Mouse (Mus musculus): Measurements from ENCODE around the gene Pde8a. TPM values are rescaled to one million over a fixed set of nuclear protein-coding genes. Genes with fewer than 3 reads are reported as not detected.
A peak's percentile ranks its signal among the peaks of the same experiment; 100 is the strongest.

Gene Pde8a
- polyA plus RNA-seq, 1 experiment from 2014 or later, result 3.9 TPM

DNA sequence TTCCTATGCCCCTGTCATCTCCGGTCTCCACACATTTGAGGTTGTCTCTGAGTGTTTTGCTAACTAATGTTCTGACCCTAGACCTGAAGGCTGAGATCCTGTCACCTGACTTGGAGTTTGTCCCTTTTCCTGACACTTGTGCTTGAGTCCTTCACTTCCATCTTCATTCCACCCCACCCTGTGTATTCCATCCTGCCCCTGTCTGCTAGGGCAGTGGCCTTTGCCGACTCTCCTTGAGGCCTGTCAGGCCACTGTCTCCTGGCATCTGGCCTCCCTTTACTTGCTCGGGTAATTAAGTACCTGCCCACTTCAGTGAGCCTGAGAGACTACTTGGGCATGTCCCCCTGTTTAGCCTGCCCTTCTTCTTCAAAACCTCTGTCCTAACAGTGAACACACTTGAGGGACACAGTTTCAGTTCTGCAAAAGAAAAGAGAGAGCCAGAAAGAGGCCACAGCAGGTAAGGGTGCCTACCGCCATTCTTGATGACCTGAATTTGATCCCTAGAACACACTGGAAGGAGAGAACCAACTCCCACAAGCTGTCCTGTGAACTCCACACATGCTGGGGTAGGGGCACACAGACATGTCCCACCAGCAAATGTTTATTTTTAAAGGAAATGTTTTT, 22.3 kb downstream of the Pde8a start:
- Histone ChIP-seq H3K9ac (no peak overlapping the region), H3K4me1 (replicated peaks) (no peaks in the 10 kb centered on the region), H3K27me3 (no peaks in the 10 kb centered on the region), H3K36me3 (no peaks in the 10 kb centered on the region), H3K9me3 (replicated peaks) (no peaks in the 10 kb centered on the region), H3K4me2 (no peak overlapping the region), H3K4me3 (no peak overlapping the region), H3K27ac (no peak overlapping the region)
- WGBS, result 67% methylated on average over 4 of the region's 4 CpGs
- no peak for ATAC-seq (replicated peaks; ENCODE audit: insufficient number of reproducible peaks, insufficient read depth, low FRiP score, low read depth)

GRCm38 (mm10) chr7:81243361-81243760, 30.0 kb downstream of the Pde8a start:
- Histone ChIP-seq H3K36me3 (no peaks in the 10 kb centered on the region), H3K9ac (no peak overlapping the region), H3K4me1 (replicated peaks) (no peaks in the 10 kb centered on the region), H3K9me3 (replicated peaks) (no peaks in the 10 kb centered on the region), H3K4me2 (no peak overlapping the region), H3K27ac (no peak overlapping the region), H3K4me3 (no peak overlapping the region), H3K27me3 (no peaks in the 10 kb centered on the region)
- ATAC-seq (replicated peaks; ENCODE audit: insufficient number of reproducible peaks, insufficient read depth, low FRiP score, low read depth), result no peak
- WGBS, result 60% methylated on average over 5 of the region's 5 CpGs

- Histone ChIP-seq H3K4me2 (no peak overlapping the region), H3K27ac (no peak overlapping the region), H3K4me1 (replicated peaks) (no peaks in the 10 kb centered on the region), H3K27me3 (no peaks in the 10 kb centered on the region), H3K4me3 (no peak overlapping the region), H3K9me3 (replicated peaks) (no peaks in the 10 kb centered on the region), H3K36me3 (no peaks in the 10 kb centered on the region), H3K9ac (no peak overlapping the region)
- ATAC-seq (replicated peaks; ENCODE audit: insufficient number of reproducible peaks, insufficient read depth, low FRiP score, low read depth), result no peak
- WGBS, result 80% methylated on average over 3 of the region's 3 CpGs
Measured at GRCm38 (mm10) chr7:81249854-81250279, 36.5 kb downstream of the Pde8a start.

- 78% methylated on average over 6 of the region's 6 CpGs for WGBS
- Histone ChIP-seq H3K27ac (no peak overlapping the region), H3K27me3 (no peaks in the 10 kb centered on the region), H3K4me3 (no peak overlapping the region), H3K9me3 (replicated peaks) (no peaks in the 10 kb centered on the region), H3K9ac (no peak overlapping the region), H3K4me1 (replicated peaks) (no peaks in the 10 kb centered on the region), H3K4me2 (no peak overlapping the region), H3K36me3 (no peaks in the 10 kb centered on the region)
- ATAC-seq (replicated peaks; ENCODE audit: insufficient number of reproducible peaks, insufficient read depth, low FRiP score, low read depth), result no peak
Measured at GRCm38 (mm10) chr7:81250601-81251000, 37.2 kb downstream of the Pde8a start.

- Histone ChIP-seq H3K4me3 (no peak overlapping the region), H3K4me1 (replicated peaks) (no peaks in the 10 kb centered on the region), H3K27ac (no peak overlapping the region), H3K27me3 (no peaks in the 10 kb centered on the region), H3K9me3 (replicated peaks) (no peaks in the 10 kb centered on the region), H3K9ac (no peak overlapping the region), H3K36me3 (no peaks in the 10 kb centered on the region), H3K4me2 (no peak overlapping the region)
- no peak for ATAC-seq (replicated peaks; ENCODE audit: insufficient number of reproducible peaks, insufficient read depth, low FRiP score, low read depth)
- WGBS, result 84% methylated on average over 2 of the region's 2 CpGs
Measured at GRCm38 (mm10) chr7:81251521-81251920, 38.1 kb downstream of the Pde8a start.

DNA sequence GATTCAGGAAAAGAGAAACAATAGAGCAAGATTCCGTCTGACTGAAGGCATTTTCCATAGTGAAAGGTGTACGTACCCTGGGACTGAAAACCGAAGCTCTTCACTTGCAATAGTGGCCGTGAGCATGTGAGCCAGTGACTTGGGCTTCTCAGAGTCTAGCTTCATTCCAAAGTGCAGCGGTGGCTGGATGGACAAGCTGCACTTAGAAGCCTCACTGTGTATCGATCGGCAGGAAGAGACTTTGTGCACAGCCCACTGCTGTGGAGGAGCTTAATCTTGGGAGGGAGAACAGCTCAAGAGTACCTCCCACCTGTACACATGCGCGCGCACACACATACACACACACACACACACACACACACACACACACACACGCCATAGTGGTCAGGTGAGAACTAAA, 39.9 kb downstream of the Pde8a start:
- H3K27ac ChIP-seq, result no peak overlapping the region

GRCm38 (mm10) chr7:81254579-81254978, 41.2 kb downstream of the Pde8a start:
- no peak for ATAC-seq (replicated peaks; ENCODE audit: insufficient number of reproducible peaks, insufficient read depth, low FRiP score, low read depth)
- no peaks in the 10 kb centered on the region for H3K4me1 ChIP-seq (replicated peaks)
- no peaks in the 10 kb centered on the region for H3K27me3 ChIP-seq
- no peak overlapping the region for H3K9ac ChIP-seq
- no peak overlapping the region for H3K4me3 ChIP-seq
- no peaks in the 10 kb centered on the region for H3K9me3 ChIP-seq (replicated peaks)
- H3K4me2 ChIP-seq, result no peak overlapping the region
- H3K36me3 ChIP-seq, result no peaks in the 10 kb centered on the region
- H3K27ac ChIP-seq, result no peak overlapping the region

More for the DNA sequence above, 39.9 kb downstream of the Pde8a start:
- WGBS, result 68% methylated on average over 11 of the region's 11 CpGs
- Histone ChIP-seq H3K4me2 (no peak overlapping the region), H3K9ac (no peak overlapping the region), H3K27me3 (no peaks in the 10 kb centered on the region), H3K4me3 (no peak overlapping the region), H3K36me3 (no peaks in the 10 kb centered on the region), H3K9me3 (replicated peaks) (no peaks in the 10 kb centered on the region), H3K4me1 (replicated peaks) (no peaks in the 10 kb centered on the region)
- no peak for ATAC-seq (replicated peaks; ENCODE audit: insufficient number of reproducible peaks, insufficient read depth, low FRiP score, low read depth)

DNA sequence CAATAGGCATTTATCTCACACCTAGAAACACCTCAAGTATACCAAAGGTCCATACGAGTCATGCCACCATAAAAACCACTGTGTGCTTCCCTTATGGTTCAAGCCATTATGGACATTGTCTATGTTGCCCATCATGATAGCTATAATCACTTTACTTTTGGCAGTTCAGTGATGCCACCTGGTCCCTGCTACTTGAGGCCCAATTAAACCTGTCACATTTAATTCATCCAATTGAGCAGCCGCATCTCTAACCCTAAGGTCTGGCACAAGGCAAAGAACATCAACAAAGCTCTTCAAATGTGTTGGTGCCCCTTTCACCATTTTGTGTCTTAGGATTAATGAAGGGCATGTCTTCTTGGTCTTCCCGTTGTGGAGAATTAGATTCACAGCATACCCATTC, 42.1 kb downstream of the Pde8a start:
- WGBS, result 86% methylated on average over 3 of the region's 3 CpGs
- Histone ChIP-seq H3K4me2 (no peak overlapping the region), H3K36me3 (no peaks in the 10 kb centered on the region), H3K4me1 (replicated peaks) (no peaks in the 10 kb centered on the region), H3K9me3 (replicated peaks) (no peaks in the 10 kb centered on the region), H3K9ac (no peak overlapping the region), H3K27ac (no peak overlapping the region), H3K27me3 (no peaks in the 10 kb centered on the region), H3K4me3 (no peak overlapping the region)
- ATAC-seq (replicated peaks; ENCODE audit: insufficient number of reproducible peaks, insufficient read depth, low FRiP score, low read depth), result no peak

DNA sequence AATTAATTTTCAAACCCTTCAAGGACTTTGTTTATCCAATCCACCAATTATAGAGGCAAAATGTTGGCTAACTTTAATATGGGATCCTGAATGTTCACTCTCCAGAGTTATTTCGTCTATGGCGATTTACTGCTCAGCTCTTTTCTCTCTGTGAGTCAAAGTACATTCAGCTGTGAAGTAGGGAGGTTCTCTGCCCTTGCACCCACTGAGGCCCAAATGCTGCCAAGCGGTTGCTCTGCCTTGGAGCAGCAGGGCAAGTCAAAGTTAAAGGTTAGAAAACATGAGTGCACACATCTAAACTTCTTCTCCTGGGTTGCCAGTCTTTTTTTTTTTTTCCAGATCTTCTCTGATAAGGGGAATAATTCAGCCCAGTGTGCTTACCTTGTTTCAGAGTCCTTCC, 43.4 kb downstream of the Pde8a start:
- H3K27ac ChIP-seq, result no peak overlapping the region
- no peaks in the 10 kb centered on the region for H3K36me3 ChIP-seq
- H3K4me3 ChIP-seq, result no peak overlapping the region
- H3K9ac ChIP-seq, result no peak overlapping the region
- WGBS, result 82% methylated on average over 3 of the region's 3 CpGs
- ATAC-seq (replicated peaks; ENCODE audit: insufficient number of reproducible peaks, insufficient read depth, low FRiP score, low read depth), result no peak
- H3K27me3 ChIP-seq, result no peaks in the 10 kb centered on the region
- no peaks in the 10 kb centered on the region for H3K9me3 ChIP-seq (replicated peaks)
- H3K4me2 ChIP-seq, result no peak overlapping the region
- no peaks in the 10 kb centered on the region for H3K4me1 ChIP-seq (replicated peaks)

- Histone ChIP-seq H3K27me3 (no peaks in the 10 kb centered on the region), H3K27ac (0 out of 2 replicates have a peak overlapping the region, but pooled peaks have one; percentile 13), H3K9me3 (replicated peaks) (no peaks in the 10 kb centered on the region), H3K4me3 (no peak overlapping the region), H3K9ac (no peak overlapping the region), H3K4me1 (replicated peaks) (no peaks in the 10 kb centered on the region), H3K36me3 (no peaks in the 10 kb centered on the region), H3K4me2 (no peak overlapping the region)
- ATAC-seq (replicated peaks; ENCODE audit: insufficient number of reproducible peaks, insufficient read depth, low FRiP score, low read depth), result no peak
- 67% methylated on average over 7 of the region's 7 CpGs for WGBS
Measured at GRCm38 (mm10) chr7:81261548-81261947, 48.2 kb downstream of the Pde8a start.

GRCm38 (mm10) chr7:81272908-81273307, 59.5 kb downstream of the Pde8a start:
- no peak overlapping the region for H3K4me3 ChIP-seq
- ATAC-seq (replicated peaks; ENCODE audit: insufficient number of reproducible peaks, insufficient read depth, low FRiP score, low read depth), result no peak
- no peaks in the 10 kb centered on the region for H3K4me1 ChIP-seq (replicated peaks)
- no peaks in the 10 kb centered on the region for H3K27me3 ChIP-seq
- no peaks in the 10 kb centered on the region for H3K36me3 ChIP-seq
- no peaks in the 10 kb centered on the region for H3K9me3 ChIP-seq (replicated peaks)
- no peak overlapping the region for H3K9ac ChIP-seq
- H3K27ac ChIP-seq, result no peak overlapping the region
- H3K4me2 ChIP-seq, result no peak overlapping the region
- WGBS, result 49% methylated on average over 3 of the region's 3 CpGs

DNA sequence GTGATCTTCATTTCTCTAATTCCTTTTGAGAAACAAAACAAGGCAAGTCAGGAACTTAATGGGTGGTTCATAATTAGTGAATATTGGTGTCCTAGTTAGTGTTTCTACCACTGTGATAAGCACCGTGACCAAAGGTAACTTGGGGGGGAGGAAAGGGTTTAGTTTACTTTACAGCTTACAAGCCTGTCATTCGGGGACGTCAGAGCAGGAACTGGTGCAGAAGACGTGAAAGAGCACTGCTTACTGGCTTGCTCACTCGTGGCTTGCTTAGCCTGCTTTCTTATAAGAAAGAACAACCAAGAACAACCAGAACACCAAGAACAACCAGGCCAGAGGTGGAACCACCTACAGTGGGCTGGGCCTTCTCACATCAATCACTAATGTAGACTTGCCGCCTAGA, 65.6 kb downstream of the Pde8a start:
- ATAC-seq (replicated peaks; ENCODE audit: insufficient number of reproducible peaks, insufficient read depth, low FRiP score, low read depth), result no peak
- Histone ChIP-seq H3K36me3 (no peaks in the 10 kb centered on the region), H3K27me3 (no peaks in the 10 kb centered on the region), H3K9ac (no peak overlapping the region), H3K9me3 (replicated peaks) (no peaks in the 10 kb centered on the region), H3K4me3 (no peak overlapping the region), H3K27ac (no peak overlapping the region), H3K4me2 (no peak overlapping the region), H3K4me1 (replicated peaks) (no peaks in the 10 kb centered on the region)
- WGBS, result 75% methylated on average over 6 of the region's 6 CpGs

Measured in heart, embryonic 15.5 days (tissue).